Mouse (Mus musculus): ENCODE data around the gene Gstp1.

Gene Gstp1

DNA sequence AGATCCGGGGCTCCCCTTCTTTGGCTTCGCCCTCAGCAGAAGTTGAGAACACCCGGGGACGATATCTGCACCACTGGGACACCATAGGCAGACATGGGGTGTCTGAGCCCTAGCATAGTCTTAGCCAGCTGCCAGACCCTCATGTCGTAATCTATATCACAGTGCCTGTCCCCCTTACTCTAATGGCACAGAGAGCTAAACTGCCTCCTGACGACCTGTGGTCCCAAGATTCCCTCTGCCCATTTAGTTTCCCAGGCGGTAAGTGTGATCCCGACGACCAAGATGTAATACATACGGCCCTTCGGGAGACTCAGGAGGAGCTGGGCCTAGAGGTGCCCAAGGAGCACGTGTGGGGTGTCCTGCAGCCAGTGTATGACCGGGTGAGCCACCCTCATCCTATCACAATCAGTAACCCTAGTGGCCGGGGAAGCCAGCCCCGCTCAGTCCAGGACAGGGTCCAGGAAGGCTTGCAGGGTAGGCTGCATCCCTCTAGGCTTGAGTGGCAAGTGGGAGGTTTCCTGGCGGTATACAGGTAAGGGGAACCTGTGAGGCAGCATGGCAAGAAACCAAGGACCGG lies 36.7 kb downstream of the Gstp1 start:
- DNase-seq (ENCODE audit: low read depth, low spot score): peak; percentile 32

DNA sequence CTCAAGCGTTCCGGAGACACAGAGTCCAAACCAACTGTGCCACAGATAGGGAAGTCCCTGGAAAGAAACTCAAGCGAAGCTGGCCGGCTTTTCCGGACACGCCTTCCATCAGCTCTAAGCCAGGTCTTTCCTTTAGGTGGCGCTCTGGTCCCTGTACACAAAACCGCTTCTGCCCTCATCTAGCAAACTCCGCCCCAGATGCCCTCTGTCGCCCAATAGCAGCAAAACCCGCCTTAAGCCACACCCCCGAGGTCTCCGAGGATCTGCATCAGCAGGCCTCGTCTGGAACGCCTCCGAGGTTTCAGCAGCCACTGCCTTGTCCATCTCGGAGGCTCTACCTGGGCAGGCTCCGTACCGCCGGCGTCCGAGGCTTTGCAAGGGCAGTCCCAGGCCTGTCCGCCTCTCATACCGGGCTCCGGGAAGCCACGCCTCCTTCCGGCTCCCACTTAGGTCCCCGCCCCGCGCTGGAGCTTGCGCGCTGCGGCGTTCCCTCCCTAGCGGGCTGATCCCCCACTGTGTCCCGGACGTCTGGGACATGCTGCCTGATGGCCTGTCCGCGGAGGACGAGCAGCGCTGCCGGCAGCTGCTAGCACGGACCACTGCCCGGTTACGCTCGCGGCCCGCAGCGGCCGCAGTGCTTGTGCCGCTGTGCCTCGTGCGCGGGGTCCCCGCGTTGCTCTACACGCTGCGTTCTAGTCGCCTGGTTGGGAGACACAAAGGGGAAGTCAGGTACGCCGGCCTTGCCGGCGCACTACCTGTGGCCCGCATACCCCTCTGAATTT lies 37.5 kb downstream of the Gstp1 start, which contains the start of the genes Nudt8 and Gm49405:
Gene Nudt8 (plus strand): TSS at position 462 of the 782 bp plus-strand sequence.
Gene Gm49405 (plus strand): TSS at position 508 of the 782 bp plus-strand sequence.
- peak; percentile 100 for DNase-seq (ENCODE audit: low read depth, low spot score)

DNA sequence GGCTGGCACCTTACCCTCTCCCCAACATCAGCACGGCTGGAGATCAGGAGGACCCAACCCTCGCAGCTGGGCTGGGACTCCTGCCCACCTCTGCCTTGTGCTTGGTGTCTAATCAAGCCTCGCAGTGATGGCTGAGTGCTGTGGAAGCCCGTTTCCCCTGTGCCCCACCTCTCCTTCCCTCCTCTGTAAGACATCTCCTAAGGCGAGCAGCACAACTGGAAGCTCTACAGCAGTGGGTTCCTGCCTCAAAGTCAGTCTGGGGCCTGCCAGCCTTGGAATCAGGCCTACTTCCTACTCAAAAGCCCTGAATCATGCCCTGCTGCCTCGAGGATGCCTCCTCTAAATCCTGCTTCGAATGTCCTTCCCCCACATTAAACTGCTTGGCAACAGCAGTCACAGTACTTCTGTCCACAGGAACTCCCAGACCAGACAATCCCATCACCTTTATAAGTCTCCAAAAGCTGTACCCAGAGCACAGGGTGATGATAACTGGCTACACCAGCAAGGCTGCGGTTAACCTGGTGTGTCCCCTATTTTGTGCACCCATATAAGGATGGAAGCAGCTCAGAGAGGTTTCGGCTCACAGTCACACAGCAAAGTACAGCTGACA lies 38.6 kb downstream of the Gstp1 start:
- peak; percentile 53 for DNase-seq (ENCODE audit: low read depth, low spot score)

DNA sequence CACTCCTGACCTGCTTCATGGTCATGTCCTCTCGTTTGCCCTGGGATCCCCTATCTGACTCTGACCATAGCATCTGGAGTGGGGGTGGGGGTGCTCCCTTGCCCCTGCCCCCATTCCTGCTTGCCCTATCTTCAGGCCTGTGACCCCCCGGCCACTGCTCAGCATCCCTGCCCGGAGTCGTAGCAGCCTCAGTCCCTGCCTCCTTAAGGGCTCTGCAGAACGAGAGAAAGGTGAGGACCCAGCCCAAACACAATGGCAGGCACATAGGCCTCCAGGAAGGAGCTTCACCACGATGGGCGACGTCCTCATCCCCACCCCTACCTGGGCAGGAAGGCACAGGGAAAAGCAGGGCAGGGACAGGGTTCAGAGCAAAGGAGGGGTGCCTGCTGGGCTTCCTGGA lies 39.5 kb downstream of the Gstp1 start:
- DNase-seq (ENCODE audit: low read depth, low spot score): no peak

DNA sequence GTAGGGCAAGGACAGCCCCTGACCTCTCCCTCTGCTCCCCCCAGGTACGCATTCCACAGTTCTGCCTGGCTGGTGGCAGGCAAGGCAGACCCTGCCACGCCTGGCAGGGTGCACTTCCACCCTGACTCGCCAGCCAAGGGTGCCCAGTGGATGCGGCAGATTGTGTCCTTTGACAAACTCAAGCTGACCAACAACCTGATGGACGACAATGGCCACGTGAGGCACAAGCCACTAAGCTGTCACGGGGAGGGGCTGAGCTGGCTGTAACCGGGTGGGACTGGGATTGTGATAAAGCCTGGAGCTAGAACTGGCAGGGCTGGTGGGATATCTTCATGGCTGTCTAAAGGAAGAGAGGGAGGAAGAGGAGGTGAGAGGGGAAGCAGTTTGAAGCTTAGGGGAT lies 40.6 kb downstream of the Gstp1 start:
- no peak for DNase-seq (ENCODE audit: low read depth, low spot score)

DNA sequence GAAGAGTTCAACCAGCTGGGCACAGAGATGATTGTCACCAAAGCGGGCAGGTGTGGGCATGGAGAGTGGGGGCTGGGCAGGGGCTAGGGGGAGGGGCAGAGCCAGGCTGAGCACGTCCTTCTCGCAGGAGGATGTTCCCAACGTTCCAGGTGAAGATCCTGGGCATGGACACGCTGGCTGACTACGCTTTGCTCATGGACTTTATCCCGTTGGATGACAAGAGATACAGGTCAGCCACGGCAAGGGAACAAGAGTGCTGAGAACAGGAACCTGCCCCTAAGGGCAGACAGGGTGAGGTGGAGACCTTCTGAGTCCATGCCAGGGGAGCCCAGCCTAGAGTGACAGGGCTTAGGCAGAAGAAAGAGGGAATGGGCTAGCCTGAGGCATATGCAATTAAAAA lies 41.0 kb downstream of the Gstp1 start:
- no peak for DNase-seq (ENCODE audit: low read depth, low spot score)

DNA sequence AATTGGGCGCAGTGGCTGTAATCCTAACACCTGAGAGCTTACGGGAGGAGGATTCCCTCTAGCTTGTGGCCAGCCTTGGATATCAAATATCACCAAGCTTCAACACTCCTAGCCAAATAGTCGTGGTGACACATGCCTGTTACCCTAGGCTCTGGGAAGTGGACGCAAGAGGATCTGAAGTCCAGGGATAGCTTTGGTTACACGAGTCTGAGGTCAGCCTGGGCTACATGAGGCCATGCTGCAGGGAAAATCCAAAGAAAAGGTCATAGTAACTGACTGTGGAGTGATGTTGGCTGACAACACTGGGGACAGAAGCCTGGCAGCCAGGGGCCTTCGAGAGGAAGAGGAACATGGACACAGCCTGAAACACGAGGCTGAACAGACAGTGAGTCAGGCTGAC lies 41.7 kb downstream of the Gstp1 start:
- DNase-seq (ENCODE audit: low read depth, low spot score): peak; percentile 27

DNA sequence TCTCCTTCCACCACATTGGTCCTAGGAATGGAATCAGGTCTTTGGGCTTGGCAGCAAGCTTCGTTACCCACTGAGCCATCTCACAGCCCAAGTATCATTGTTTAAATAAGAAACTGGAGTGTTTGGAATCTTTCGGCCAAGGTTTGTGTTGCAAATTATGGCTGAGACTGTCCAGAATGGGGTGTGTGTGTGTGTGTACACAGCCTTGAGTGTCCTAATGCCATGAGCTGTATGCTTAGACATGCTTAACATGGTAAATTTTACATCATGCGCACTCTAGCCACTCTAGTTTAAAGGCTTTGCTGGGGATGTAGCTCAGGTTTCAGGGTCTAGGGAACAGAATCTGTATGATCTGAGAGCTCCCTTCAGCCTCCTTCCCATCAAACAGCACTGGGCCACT lies 42.3 kb downstream of the Gstp1 start:
- no peak for DNase-seq (ENCODE audit: low read depth, low spot score)

DNA sequence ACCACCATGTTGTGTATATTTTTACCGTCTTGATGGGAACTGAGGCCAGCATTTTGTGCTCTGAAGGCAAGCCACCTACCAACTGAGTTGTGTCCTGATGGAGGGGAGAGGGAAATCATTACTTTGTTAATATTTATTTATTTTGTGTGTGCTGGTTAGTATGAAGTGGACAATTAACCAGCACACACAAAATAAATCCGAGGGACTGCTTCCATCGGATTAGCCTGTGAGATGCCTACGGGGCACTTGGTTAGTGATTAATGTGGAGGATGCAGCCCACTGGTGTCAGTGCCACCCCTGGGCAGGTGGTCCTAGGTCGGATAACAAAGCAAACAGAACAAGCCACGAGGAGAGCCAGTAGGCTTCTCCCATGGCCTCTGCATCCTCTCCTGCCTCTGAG lies 42.9 kb downstream of the Gstp1 start:
- no peak for DNase-seq (ENCODE audit: low read depth, low spot score)

DNA sequence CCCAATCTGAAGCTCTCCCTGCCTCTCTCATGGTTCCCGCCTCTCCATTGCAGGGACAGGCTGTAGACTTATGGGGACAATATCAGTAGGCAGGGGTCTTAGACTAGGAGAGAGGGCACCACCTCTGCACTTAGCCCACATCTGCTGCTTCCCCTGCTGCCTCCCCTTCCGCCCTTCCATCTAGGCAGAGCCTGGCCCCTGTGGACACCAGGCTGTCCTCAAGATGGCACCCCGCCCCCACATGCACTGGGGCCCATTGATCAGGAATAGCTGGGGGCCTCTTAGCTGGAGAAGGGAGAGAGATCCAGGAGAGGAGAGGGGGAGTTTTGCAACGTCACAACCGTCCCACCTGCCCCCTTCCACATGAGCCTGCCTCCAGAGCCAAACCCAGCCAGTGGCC lies 45.4 kb downstream of the Gstp1 start, which contains the start of gene Tbx10:
Gene Tbx10 (plus strand): TSS at position 337 of the 400 bp plus-strand sequence.
- DNase-seq (ENCODE audit: low read depth, low spot score): no peak

DNA sequence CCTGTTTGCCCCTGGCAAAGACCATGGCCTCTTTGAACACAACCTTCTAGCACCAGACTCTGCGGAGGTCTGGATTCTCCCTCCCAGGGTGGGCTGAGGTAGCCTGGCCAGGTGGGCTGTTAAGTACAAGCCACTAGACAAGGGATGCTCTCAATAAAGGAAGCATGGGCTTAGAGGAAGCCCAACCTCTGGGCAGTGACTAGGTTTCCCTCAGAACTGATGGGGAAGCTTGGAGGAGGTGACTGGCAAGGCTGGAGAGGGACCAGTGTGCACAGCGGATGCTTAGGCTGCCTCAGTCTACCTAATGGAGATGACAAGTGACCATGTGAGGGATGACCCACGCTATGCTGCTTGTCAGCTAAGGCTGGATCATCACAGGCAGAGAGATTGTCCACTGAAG lies 45.8 kb downstream of the Gstp1 start:
- DNase-seq (ENCODE audit: low read depth, low spot score): no peak

DNA sequence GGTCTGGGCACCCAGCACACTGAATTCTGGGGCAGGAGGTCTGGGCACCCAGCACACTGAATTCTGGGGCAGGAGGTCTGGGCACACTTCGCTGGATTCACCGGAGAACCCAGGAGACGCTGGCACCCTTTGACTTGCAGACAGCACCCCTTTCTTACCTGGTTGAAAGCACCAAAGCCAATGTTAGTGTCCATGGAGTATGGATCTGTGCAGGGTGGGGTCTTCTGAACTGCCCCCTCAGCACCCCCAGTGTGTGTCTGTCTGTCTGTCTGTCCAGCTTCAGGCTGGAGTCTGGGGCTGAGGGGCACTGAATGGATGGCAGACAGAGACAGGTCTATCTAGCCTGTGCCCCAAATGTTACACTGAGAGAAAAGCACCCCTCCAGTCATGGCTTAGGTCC lies 46.2 kb downstream of the Gstp1 start:
- no peak for DNase-seq (ENCODE audit: low read depth, low spot score)

DNA sequence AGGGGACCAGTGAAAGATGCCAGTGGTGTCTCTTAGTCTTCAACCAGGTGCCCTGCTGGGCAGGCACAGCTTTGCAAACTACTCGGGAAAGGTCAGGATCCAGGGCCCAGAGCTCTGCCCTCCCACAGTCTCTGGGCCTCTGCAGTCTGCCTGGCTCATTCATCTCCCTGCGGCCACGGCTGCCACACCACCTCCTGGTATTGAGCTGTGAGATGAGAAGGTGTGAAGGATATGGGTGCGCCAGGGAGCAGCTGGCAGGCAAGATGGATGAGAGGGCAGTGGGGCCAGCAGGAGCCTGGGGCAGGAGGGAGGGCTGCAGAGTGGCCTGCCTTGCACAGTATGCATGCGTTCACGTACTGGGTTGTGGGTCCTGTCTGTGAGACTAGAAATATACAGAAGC lies 47.0 kb downstream of the Gstp1 start:
- DNase-seq (ENCODE audit: low read depth, low spot score): no peak

DNA sequence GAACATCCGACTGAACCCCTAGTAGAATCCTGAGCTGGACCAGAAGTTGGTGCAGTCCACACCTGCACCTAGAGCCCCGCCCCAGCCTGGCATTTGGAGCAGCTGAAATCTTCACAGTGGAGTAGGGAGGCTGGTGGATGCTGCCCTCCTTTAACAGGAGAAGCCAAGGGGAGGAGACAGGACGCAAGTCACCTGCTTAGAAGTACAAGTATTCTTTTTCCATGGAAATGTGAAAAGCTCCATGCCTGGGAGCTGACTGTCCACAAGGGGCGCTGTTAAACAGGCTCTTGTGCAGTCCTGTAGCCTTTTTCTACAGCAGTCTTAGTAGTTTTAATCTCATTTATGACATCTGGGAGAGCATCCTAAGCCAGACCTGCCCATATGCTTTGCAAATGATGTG lies 49.0 kb downstream of the Gstp1 start:
- no peak for DNase-seq (ENCODE audit: low read depth, low spot score)

DNA sequence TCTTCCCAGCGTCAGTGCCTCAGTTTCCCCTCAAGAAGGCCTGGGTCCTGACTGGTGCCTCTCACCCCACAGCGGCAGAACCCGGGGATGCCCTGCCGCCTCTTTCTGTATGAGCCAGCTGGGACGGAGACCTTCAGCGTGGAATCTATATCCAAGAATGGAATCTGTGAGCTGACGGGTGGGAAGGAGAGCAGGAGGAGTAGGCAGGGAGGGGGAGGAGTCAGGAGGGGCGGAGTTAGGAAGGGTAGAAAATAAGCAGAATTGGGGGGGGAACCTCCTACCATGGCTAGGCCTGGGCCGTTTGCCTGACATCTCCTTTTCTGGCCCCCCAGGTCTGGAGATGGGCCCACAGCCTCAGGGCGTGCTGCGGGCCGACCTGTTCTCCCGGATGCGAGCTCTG lies 49.7 kb downstream of the Gstp1 start:
- DNase-seq (ENCODE audit: low read depth, low spot score): no peak

DNA sequence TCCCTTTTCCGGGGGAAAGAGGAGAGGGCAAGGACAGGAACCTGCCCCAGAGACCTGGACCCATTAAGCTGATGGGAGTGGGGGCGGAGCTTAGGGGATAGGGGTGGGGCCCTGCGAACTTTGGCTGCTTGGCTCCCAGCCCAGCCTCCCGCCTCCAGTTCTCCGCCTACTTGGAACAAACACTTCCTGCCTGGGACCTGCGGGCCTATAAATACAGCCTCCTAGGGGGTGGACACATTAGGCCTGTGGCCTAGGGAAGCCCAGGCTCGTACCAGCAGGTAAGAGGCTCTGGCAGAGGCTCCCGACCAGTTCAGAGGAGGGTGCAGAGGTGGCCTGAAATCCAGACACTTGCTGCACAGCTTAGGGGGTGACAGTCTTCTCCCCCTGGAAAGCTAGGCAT lies 51.5 kb downstream of the Gstp1 start, which contains the start of gene Acy3:
Gene Acy3 (plus strand): TSS at position 237 of the 400 bp plus-strand sequence.
- peak; percentile 53 for DNase-seq (ENCODE audit: low read depth, low spot score)
